Mouse (Mus musculus) retina, embryonic 14.5 days (tissue): ENCODE measurements around the gene Tmem204.
A peak's percentile ranks its signal among the peaks of the same experiment; 100 is the strongest.

Source experiments
- DNase-seq: peaks from one replicate; pipeline ENCODE4 v3.0.0-alpha.2; 2015; ENCODE audit warnings: low spot score

The Tmem204 gene

DNA sequence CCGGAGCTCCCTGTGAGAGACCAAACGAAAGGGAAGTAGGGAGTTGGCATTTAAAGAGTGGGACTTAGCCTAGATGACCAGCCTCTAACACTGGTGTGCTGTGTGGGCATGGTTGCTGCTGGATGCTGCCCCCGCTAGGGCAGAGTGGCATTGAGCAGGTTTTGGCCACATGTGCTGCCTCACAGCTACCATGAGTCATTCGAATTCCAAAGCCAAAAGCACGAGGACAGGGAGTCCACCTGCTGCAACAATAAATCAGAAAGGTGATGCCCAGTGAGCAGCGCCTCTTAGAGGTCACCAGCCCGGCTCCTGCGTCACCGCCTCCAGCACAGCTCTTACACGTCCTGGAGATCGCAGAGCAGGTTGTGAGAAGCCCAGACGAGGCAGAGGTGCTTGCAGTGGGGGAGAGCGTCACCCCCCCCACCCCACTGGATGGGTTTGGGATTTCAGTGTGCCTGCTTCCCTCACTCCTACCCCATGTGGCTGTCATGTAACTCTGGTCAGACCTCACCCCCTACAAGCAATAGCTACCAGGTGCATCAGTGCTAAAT, 1.5 kb upstream of the Tmem204 start:
- no peak for DNase-seq

DNA sequence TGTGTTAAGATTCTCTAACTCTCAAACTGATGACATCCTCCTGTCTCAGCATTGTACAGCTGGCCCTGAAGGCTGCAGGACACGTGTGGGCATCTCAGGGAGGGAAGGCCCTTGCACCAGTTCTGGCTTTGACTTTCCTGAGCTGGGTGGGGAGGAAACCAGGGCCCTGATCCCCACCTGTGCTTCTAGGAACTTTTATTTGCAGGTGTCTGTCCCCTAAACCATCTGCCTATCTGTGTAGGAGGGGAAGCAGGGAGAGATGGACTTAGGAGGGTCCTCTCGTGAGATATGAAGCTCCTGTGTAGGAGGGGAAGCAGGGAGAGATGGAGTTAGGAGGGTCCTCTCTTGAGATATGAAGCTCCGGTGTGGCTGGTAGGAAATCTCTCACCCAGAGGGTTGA, 504 bp downstream of the Tmem204 start:
- no peak for DNase-seq

DNA sequence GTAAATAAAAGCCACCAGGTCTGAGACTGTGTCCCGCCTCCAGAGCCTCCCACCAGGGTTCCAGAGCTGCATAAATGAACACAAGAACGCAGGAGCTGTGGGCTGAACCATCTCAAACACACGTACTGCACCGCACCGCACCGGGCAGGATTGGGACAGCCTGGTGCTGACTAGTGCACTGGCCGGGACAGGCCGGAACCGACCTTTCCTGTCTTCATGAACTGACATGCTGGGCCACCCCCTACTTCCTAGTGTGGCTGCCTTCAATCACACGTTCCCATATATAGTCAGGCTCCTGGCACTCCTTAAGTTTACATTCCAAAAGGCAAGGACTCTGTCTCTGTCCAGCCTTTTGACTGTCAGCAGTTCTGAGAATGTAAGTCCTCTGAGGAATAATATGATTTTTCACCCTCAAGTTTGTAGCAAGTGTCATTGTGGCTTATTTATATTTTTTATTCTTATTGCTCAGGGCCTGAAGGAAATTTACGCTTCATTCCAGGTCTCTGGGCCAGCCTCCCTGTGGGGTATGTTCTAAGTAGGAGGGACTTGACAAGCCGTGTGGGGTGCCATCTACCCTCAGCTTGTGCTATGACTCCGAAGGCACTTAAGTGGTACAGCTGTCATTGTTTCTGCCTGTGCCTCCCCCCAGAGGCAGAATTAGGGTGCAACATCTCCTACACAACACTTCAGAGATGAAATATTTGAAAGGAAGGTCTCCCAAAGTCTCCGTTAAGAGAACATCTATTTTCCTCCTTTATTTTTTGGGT, 1.1 kb downstream of the Tmem204 start:
- no peak for DNase-seq

DNA sequence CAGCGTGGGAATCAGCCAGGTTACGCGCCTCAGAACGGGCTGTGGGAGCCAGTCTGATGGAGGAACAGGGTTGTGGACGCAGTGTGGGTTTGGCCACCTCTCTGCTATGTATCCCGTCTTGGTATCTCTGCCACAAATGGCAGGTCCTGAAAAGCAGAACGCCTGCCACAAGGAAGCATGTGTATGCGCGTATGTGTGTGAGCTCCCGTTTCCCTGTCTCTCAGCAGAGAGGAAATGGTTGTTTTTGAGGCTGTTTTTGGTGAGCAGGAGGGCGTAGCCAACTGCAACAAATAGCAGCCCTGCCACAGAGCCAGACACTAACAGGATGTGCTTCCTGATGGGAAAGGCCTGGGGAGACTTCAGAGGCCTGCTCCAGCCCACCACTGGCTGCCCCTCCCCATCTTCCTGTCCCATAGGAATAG, 2.4 kb downstream of the Tmem204 start:
- no peak for DNase-seq

DNA sequence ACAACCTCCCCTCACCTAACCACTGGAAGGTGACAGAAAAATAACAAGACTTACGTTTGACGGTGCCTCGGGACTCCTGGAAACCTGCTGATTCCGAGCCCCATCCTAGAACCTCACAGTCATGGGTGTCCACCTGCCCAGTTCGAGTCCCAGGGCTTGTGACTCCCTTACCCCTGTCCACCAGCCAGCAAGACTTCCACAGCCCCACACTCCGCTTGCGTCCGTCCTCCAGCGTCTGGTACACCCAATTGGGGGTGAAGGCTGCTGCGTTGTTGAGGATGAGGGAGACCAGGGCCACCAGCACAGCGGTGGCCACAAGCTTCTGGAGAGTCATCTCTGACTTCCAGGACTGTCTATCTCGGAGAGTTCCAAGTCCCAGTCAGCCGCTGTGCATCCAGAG, 3.2 kb downstream of the Tmem204 start:
- DNase-seq = no peak

DNA sequence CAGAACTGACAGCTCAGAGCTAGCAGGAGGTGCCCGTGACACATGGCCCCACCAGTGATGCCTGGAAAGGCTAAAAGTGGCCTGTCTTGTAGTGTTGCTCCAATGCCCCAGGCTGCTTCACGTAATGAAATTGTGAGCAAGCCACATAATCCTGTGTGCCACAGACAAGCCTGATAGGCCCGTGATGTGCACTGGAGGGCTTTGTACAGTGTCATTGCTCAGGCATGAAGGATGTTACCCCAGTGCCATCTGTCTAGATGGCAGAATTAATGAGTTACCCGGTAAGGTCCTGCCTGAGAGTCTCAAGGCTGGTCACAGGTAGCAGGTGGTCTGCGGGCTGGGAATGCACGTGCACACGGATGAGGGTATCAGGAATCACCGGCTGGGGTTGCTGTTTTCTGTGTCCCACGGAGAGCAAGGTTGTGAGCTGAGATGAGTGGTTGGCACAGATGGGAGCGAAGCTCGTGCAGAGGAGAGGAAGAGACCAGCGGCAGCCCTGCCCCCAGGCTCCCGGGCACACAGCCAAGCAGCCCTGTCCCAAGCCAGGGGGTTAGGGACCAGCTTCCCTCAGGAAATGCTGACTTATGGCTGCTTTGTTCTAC, 5.5 kb downstream of the Tmem204 start:
- DNase-seq = no peak

DNA sequence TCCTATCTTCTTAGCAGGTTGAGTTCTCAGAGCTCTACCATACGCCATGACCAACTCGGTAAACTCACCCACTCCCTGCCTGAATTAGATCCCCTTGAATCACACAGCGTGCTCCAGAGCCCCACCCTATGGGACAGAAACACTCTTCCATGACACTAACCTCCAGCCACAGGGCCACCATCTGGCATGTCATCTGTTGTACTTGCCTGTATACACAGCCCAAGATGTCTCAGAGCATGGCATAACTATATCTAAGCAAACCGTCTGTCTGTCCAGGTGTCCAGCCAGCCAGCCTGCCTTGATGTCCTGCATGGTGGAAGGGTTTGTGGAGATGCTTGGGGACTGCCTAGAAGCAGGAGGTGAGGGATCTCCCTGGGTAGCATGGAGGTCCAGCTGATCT, 6.5 kb downstream of the Tmem204 start:
- no peak for DNase-seq

DNA sequence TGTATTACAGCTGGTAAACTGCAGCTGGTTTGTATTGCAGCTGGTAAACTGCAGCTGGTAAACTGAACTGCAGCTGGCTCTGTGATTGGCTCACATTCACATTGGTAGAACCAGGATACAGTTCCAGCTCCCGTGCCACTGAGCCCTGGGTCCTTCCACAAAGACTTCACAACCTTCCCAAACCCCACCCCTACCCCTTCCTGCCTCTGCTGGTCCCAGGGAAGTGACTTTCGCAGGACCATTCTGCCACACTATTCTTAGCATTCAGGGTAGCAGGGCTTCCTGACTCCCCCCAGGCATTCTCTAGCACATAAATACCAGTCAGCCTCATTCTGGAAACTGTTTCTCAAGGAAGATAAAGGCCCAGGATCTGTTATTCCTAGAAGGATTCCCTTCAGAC, 14.7 kb downstream of the Tmem204 start:
- no peak for DNase-seq

DNA sequence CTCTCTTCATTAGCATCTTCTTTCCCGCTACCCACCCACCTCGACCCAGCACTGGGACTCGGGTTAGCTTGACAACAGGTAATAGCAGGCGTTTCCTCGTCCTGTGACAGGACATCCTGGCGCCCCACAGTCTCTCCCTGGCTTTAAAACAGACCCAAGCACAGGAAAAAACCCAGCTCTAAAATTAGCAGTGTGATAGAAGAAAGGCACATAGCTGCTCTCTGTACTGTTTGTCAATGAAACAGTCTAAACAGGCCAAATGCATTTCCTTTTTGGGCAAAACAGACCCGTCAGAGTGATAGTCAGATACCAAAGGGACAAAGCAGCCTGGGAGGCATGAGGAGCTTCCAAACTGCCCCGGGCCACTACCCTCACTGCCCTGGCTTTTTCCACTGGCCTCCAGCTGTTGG, 15.9 kb downstream of the Tmem204 start:
- no peak for DNase-seq

DNA sequence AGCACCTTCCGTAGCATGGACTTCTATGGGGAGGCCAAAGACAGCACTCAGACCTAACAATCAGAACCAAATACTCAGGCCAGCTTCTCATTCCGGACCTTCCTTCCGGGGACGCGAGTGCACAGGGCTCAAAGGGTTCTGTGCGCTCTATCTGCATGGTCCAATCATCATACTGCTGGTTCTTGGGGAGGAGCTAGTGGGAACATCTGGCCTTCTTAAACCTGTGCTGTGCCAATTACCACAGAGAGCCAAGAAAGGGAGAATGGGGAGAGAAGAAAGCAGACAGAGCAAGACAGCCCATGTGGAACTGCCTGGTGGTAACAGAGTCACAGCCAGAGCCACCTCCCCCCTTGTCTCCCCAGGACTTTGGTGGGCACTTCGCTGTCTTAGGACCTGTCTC, 16.8 kb downstream of the Tmem204 start:
- DNase-seq = no peak

DNA sequence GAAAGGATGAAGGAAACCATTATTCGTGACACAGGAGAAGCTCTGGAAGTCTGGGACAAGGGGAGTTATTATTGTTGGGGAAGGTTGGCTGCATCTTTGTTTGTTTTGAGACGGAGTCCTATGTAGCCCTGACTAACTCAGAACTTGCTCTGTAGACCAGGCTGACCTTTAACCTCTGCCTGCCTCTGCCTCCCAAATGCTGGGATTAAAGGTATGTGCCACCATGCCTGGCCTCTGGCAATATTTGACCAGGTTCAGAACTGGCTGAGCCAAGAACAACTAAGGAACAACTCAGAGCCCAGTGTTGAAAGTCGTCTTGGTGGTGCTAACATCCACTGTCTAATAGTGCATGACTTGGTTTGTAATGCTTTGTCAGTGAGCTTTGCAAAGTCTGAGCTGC, 18.2 kb downstream of the Tmem204 start:
- no peak for DNase-seq

DNA sequence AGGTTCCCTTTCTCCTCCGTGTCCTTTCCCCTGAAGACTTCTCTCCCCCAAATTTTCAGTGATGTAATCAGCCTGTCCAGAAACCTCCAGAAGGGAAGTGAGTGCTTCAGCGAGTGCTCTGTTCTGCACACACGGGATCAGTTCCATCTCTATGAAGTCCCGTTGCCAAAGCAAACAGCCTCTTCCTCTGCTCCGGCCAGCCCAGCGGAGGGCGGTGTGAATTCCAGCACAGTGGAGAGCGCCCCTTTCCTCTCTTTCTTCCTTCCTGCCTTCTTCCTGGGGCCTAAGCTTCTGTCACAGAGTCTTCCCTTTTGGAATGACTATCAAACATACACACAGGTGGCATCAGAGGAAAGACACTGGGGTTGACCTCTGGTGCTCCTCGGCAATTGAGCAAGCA, 19.0 kb downstream of the Tmem204 start:
- DNase-seq = no peak

DNA sequence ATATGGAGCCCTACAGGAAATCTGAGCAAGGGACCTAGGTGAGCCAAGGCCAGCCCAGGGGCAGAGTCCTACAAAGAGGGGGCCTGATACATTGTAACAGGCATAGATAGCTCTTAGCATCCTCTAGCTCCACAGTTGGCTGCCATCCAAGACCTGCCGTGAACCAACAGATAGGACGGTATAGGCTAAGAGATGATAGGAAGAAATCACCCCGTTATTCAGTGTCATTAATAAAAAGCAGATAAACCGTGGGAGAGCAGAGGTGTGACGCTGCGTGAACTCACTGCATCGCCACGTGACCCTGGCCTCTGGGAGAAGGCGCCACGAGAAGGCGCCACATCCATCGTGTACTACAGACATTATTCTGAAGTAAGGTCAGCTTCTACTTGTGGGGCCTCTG, 19.5 kb downstream of the Tmem204 start:
- no peak for DNase-seq

DNA sequence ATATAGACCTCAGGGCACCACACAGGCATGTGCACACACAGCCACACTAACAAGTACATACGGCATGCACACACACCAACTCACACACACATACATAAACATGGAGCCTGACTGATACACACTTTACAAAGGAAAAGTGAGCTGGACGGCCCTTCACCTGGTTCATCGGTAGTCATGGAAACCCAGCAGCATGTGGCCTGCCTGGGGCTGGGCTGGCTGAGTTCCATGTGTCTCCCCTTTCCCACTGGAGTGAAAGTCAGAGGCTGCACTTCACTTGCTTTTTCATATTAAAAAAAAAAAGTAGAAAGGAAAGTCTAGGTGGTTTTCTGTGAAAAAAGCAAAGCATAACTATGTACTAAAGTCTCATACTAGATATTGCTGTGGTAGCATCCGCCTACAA, 20.1 kb downstream of the Tmem204 start:
- no peak for DNase-seq

DNA sequence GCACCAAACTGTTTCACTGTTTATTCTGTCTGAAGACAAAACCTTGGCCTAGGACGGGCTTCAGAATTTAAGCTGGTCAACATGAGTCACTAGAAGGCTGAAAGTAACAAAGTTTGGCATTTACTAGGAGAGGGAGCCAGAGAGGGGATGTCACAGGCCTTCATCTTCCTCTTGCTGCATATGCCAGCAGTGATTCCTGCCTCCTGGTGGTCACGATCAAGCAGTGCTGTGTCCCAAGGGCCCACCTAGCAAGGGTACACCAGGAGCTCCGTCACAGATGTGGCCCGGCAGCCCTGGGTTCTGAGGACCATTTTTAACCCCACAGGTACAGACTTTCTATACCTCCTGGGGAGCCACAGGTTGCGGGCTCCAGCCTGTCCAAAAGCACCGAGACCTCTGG, 26.4 kb downstream of the Tmem204 start:
- no peak for DNase-seq

DNA sequence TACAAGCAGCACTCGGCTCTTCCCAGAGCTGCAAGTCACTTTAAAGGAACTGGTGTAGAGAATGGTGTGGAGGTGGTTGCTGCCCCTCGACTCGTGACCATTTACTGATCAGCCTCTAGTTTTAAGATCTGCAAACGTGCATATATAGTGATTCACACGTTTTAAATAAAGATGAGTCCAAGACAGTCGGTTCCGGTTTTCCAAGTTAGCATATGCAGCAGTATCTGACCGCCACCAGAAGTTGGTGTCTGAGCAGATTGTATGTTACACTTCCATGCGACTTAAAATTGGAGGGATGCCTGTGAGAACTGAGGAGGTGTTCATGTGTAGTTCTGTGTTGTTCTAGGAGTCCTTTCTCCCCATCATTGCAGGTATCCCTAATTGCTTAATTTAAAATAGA, 30.1 kb downstream of the Tmem204 start:
- no peak for DNase-seq

DNA sequence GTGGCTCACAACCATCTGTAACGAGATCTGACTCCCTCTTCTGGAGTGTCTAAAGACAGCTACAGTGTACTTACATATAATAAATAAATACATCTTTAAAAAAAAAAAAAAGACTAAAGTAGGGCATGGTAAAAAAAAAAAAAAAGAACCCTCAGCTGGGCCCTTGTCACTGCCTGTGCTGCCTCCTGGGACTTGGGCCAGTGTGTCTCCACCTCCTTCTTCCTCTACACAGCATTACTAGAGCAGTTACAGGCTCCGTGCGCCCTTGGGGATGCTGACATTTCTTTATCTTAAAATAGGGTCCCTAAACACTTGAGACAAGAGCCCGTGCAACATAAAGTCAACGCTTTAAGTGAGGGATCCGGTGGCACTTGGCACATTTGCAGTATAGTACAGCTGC, 36.2 kb downstream of the Tmem204 start:
- DNase-seq = no peak

DNA sequence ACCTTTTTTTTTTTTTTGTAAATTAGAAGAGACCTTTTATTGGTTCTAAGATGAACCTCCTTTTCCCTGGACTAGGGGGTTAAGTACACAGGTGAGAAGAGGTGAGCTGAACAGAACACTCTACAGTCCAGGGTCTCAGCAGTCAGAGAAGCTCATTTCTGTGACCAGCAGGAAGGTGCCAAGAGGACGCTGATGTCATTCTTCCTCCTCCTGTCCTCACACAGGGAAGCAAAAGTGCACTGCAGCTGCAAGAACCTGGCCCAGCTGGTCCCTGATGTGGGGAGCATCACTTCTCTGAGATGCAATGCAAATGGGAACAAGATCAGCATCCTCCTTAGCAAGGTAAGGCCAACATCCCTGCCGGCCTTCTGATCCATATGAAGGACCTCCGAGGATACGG, 38.1 kb downstream of the Tmem204 start:
- DNase-seq = no peak

DNA sequence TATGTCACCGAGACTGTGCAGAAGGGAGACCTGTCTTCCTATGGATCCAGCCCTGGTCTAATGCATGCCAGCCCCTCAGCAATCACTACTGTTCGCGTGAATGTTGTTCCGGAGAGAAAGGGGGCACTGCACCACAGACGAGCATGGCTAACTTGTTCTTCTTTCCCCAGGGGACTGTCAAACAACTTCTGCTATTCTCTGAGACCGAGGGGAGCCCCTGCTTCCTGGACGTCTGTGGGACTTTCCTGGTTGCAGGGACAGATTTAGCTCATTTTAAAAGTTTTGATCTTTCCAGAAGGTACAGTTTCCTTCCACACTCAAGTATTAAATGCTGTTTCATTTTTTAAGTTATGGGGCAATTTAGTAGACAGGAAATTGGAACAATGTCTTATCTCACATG, 38.5 kb downstream of the Tmem204 start:
- DNase-seq = no peak

DNA sequence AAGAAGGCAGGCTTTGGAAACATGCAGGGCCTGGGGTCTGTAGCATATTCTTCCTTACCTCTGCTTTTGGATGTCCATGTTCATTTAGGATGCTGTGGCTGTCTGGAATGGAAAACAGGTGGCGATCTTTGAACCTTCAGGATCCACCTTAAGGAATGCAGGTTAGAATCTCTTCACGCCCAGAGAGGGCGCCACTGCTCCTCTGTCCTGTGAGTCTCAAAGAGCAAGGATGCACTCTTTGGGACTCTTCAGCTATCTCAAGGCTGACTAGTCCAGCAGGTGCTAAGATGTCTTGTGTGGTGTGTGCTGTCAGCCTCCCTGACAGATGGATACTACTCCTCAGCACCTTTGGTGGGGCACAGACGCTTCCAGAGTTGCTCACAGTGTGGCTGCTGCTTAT, 47.2 kb downstream of the Tmem204 start:
- DNase-seq = no peak

DNA sequence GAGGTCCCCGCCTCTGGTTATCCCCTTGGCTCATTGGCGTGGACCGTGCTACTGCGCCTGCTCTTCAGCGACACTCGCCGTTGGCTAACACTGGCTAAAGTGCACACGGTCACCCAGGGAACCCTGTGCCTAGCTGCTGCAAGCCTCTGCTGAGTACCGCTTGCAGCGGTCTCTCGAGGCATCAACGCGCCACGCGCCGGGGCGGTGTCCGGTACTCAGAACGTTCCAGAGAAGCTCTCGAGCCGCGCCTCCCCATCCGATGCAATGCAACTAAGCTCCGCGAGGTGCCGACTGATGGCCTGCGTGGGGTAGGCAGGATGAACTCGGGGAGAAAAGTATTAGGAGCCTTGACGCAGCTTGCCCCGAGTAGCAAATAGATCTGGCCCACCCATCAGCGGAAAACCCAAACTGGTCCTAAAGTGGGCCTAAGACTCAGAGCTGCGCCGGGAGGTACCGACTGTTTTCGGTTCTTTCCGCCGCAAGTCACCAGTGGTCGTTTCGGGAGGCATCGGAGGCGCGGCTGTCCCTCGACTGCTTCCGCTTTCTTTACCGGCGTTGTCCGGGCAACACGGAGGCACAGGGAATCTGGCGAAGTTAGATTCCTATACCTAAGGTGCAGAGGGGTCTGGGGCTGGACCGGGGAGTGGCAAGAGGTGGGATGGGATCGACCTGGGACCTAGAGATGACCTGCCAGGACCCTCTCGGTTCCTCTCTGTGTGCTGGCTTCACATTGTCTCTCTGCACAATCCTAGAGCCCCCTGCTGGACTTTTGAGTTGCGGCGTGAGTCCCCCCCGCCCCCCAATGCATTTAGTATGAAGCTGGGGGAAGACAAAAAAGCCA, 66.9 kb downstream of the Tmem204 start:
- peak; percentile 73 for DNase-seq

DNA sequence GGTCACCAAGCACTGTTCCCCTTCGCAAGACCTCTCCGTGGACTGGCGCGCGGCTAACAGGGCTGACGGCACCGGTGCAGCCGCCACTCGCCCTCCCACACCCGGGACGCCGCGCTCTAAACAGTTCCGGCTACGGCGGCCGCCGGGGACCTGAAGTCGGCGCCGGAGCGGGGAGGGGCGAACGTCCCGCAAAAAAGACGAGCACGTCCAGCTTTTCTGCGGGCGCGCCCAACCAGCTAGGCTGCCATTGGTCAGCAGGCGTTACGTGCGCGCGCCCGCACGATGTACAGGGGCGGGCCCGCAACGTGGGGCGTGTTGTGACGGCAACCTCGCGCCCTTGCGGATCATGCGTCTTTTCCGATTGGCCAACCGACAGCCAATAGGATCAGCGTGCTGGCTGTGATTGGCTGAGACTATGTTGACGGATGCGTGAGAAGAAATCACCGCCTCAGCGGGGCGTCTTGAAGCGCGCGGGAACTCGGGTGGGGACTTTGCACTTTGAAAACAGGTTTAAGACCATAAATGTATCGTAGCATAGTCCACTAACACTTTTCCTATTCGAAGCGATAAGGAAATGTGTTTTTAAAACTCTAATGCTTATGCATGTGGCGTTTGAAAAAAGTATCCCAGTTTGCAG, 67.6 kb downstream of the Tmem204 start, which contains the start of the genes Cramp1l and Ift140:
TSS of gene Cramp1l (minus strand) at position 134 of the 637 bp plus-strand sequence.
TSS of gene Ift140 (plus strand) at position 431 of the 637 bp plus-strand sequence.
- DNase-seq = peak; percentile 99
